Mouse (Mus musculus) right cerebral cortex, adult 2 months (tissue): Measurements from ENCODE around the gene Kcp.

Source experiments
- DNase-seq, 2 experiments: peaks; one replicate each; pipeline ENCODE4 v3.0.0; 2021 to 2022; ENCODE audit warnings: low spot score in 2 of 2

Gene Kcp

GRCm38 (mm10) chr6:29507447-29508309 lies at the start of gene Kcp:
Gene Kcp (minus strand): TSS chr6:29507952.
- DNase-seq = no peak

- no peak for DNase-seq
Observed at GRCm38 (mm10) chr6:29557112-29557511, 49.4 kb upstream of the Kcp start.

DNA sequence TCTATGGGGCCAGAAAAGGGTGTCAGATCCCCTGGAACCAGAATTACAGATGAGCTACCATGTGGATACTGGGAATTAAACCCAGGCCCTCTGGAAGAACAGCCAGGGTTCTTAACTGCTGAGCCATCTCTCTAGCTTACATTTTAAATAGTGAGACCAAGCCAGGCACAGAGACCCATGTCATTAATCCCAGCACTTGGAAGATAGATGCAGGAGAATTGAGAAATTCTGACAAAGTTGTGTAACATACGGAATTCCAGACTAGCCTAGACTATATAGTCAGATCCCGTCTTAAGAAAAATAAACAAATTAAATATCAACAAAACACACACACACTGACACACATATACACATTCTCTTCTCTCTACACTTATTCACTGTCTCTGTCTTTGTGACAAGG lies 44.8 kb upstream of the Kcp start:
- no peak for DNase-seq

- no peak for DNase-seq
Observed at GRCm38 (mm10) chr6:29548086-29548485, 40.3 kb upstream of the Kcp start.

DNA sequence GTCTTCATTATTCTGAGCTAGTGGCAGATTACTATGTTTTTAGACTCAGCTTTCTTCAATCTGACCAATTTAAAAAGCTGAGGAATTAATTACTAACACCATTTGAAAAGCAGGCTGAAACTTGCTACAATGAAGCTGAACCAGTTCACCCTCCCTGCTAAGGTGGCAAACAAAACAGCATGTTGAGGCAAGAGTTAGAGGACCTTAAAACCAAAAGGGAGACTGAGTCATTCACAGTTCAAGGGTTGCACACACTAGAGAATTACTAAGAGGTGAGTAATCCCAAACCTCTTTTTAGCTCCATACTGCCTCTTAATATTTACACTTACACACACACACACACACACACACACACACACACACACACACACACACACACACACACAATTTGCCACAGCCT lies 39.8 kb upstream of the Kcp start:
- DNase-seq = no peak

DNA sequence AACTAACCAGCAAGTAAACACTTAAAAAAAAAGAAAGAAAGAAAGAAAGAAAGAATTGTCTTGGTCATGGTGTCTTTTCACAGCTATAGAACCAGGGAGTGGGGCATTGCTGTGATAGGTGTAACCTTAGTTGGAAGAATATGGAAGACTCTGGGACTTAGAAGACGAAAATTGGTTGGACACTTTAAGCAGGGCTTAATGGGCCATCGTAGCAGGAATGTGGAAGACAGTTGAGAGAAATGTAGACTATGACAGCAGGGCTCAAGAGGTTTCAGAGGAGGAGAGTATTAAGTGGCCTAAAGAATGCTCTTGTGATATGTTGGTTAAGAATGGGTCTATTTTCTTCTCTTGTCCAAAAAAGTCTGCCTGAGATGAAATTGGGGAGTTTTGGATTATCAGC lies 37.9 kb upstream of the Kcp start:
- no peak for DNase-seq

GRCm38 (mm10) chr6:29540956-29541355 lies 33.2 kb upstream of the Kcp start:
- no peak for DNase-seq

GRCm38 (mm10) chr6:29540223-29540622 lies 32.5 kb upstream of the Kcp start:
- no peak for DNase-seq

DNA sequence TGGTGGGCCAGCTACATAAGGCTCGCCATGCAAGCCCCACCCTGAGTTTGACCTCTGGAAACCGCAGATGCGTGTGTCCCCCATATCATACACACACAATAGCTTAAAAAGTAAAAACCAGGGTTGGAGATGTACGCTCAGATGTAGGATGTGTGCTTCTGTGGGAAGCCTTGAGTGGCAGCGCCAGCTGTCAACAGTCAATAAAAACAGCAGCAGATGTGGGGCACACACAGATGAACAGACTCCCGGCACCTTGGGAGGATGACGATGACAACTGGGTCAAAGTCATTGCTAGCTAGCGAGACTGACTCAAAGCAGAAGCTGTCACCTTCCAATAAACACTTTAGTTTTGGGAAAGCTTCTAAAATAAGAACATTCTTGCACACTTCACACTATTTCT lies 31.8 kb upstream of the Kcp start:
- DNase-seq = no peak

GRCm38 (mm10) chr6:29537221-29537620 lies 29.5 kb upstream of the Kcp start:
- DNase-seq = no peak

GRCm38 (mm10) chr6:29536651-29537193 lies 29.0 kb upstream of the Kcp start:
- DNase-seq = no peak

- DNase-seq = no peak
Observed at GRCm38 (mm10) chr6:29535316-29535715, 27.6 kb upstream of the Kcp start.

GRCm38 (mm10) chr6:29530050-29530449 lies 22.3 kb upstream of the Kcp start:
- DNase-seq = no peak

GRCm38 (mm10) chr6:29529444-29529820 lies 21.7 kb upstream of the Kcp start:
- no peak for DNase-seq

DNA sequence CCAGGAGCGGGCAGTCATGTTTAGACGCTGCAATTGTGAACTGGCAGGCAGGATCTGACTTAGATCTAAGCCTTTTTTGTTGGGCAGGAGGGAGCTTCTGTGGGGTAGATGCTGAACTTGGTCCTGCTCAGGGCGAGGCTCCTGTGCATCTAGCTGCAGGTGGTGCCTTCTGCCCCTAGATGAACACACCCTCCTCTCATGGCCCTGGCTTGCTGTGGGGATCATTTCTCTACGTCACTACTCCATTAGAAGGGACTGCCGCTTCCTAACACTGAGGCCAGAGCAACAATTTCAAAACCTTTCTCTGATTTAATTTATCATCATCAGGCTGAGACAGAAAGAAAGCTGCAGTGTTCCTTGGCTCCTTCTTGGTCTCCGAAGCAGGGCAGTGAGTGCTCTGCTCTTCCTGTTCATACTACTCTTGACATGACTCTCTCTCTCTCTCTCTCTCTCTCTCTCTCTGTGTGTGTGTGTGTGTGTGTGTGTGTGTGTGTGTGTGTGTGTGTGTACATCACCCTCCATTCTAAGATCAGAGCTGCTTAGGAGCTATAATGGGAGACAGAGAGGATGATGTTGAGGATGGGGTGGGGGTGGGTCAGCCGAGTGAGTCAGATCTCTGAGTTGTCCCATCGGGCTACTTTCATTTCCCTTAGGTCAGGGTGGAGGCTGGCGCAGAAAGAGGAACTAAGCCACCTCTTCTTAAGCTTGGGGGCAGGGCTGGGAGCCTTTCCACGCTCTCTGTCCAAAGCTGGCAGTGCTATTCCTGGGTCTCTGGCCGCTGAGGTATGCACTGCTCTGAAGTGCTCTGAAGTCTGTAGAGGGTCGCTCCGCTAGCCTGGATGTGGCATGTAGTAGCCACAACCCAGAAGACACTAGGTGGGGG lies 21.1 kb upstream of the Kcp start:
- no peak for DNase-seq

GRCm38 (mm10) chr6:29528165-29528505 lies 20.4 kb upstream of the Kcp start:
- DNase-seq = no peak

DNA sequence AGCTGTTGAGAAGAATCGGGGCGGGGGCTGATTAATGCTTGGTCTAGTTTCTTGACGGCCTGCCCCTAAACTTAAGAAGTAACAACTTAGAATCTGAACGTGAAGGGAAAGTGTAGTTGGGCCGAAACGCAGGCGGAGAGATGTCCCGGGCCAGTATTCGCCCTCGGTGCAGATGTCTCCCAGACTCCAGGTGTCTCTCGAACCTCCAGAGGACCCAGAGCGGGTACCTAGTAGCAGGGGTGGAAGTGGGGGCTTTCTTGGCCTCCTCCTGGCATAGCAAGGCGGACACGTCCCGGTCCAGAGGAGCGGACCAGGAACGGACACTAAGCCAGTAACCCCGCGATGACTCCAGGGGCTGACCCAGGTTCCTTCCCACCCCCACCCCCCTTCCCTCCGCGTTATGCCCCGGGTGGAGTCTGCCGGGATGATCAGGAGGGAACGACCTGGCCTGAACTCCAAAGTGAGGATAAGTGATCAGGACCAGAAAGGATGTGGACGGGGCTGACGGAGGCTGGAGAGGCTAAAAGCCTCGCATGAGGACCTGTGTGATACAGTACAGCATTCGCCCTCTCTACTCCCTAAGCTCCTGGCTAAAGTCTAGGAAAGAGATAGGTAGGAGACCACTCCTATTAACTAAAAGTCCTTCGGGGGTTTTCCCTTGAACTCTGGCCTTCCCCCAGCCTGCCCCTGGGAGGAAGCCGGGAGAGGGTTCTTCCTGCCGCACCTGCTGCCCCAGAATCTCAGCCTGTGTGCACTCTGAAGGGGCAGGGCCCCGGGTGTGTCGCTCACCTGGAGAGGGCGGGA lies 19.8 kb upstream of the Kcp start:
- no peak for DNase-seq

GRCm38 (mm10) chr6:29526281-29527251 lies 18.8 kb upstream of the Kcp start, which contains the start of gene Irf5:
Gene Irf5 (plus strand): TSS chr6:29526625.
- DNase-seq = no peak

GRCm38 (mm10) chr6:29525256-29525655 lies 17.5 kb upstream of the Kcp start:
- DNase-seq = no peak

- DNase-seq = no peak
Observed at GRCm38 (mm10) chr6:29524034-29524489, 16.3 kb upstream of the Kcp start.
